ENCODE assay signal across 7 mouse cellular contexts in the genomic region with DNA sequence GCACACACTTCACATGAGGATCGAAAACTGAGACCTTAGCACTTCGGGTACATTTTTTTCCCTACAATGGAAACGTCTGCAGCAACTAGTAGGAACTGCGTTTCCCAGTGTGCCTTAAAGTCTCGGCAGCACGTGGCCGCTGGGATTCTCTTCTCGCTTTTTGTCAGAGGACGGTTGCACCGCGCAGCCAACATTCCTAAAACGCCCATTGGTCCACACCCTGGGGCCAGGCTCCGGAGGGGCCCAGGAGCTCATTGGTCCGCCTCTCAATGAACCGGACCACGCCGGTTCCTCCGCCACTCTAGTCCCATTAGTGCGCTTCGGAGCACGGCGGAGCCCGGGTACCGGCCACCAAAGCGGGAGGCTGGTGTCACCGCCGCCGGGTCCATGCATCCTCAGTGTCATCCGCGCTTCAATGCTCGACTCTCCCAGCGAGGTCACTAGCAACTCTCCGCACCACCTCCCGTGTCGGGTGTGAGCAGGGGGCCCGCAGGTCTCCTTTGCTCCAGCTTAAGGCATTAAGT. TPM values are rescaled to one million over a fixed set of nuclear protein-coding genes. Genes with fewer than 3 reads are reported as not detected.
DNase-seq lines count a peak whose midpoint lies in the region; ATAC-seq lines count a peak whose summit lies in the region.

No protein-coding gene starts in this region.

- H3K27ac ChIP-seq in intestine, embryonic 15.5 days: peak overlapping the region; percentile 95

- H3K27me3 ChIP-seq in intestine, embryonic 15.5 days (replicated peaks): no peaks in the 10 kb centered on the region

- intact Hi-C loops in gastrocnemius, postnatal 36 days (cut with DNase I): no loop called here
- intact Hi-C loops in left cerebral cortex, postnatal 14 days (cut with DNase I): loop anchor here (1.0 kb wide), 1 partner anchor 49 kb away; no protein-coding TSS in a partner anchor

- under 1% methylated on average over 36 of the region's 36 CpGs for WGBS in intestine, embryonic 15.5 days

- ATAC-seq in intestine, embryonic 15.5 days: peak; percentile 90
- ATAC-seq in megakaryocyte-erythroid progenitor cell, adult 5-6 weeks (replicated peaks; ENCODE audit: low FRiP score, low TSS enrichment, poor library complexity, severe bottlenecking): peak; percentile 74

- peak overlapping the region; percentile 99 for H3K9ac ChIP-seq in intestine, embryonic 15.5 days

- H3K36me3 ChIP-seq in intestine, embryonic 15.5 days: no peaks in the 10 kb centered on the region

- no peaks in the 10 kb centered on the region for H3K9me3 ChIP-seq in intestine, embryonic 15.5 days

- peak overlapping the region; percentile 68 for H3K4me2 ChIP-seq in intestine, embryonic 15.5 days (replicated peaks)

- H3K4me1 ChIP-seq in intestine, embryonic 15.5 days (replicated peaks): peaks cover 16% of the 10 kb centered on the region

- peak; percentile 78 for DNase-seq in adrenal gland, adult 8-10 months
- peak; percentile 95 for DNase-seq in embryo, embryonic 11 days
- peak; percentile 73 to 76 for DNase-seq in gastrocnemius, postnatal 36 days
- DNase-seq in left cerebral cortex, postnatal 14 days (ENCODE audit: low spot score in 2 of 2): peak; percentile 85 to 94
- peak; percentile 81 for DNase-seq in right cerebral cortex, postnatal 25 days

- peak overlapping the region; percentile 98 for H3K4me3 ChIP-seq in intestine, embryonic 15.5 days (replicated peaks)

RNA-seq across cellular contexts. Expression of a gene that starts 1.3 kb away (rescaled TPM):
- total RNA-seq in adrenal gland, adult 8-10 months (2022): 10 to 100 TPM; 42.4 to 50.2 (median 47.3) TPM
- total RNA-seq in gastrocnemius, postnatal 36 days (2021): 100 to 1,000 TPM in 1 of 2 experiments, 10 to 100 TPM in 1; 83.0 to 476 TPM
- polyA plus RNA-seq in intestine, embryonic 15.5 days (2015; fragmentation: Nextera tagmentation; extraction: Ambion mirVana): 55.7 and 60.4 TPM in 2 replicates
- 10 to 100 TPM; 60.2 to 61.9 TPM for total RNA-seq in left cerebral cortex, postnatal 14 days (2021)
- 196 and 233 TPM in 2 replicates for total RNA-seq in megakaryocyte-erythroid progenitor cell, adult 5-6 weeks (2014; fragmentation: Nextera tagmentation)
- total RNA-seq in megakaryocyte-erythroid progenitor cell, adult 5-6 weeks (2017): 272 and 286 TPM in 2 replicates

RNA-seq across cellular contexts. Expression of a gene that starts 38.7 kb away (rescaled TPM):
- total RNA-seq in adrenal gland, adult 8-10 months (2022): 10 to 100 TPM; 11.1 to 14.0 (median 12.6) TPM
- 10 to 100 TPM in 1 of 2 experiments, 1 to 10 TPM in 1; 6.9 to 16.6 TPM for total RNA-seq in gastrocnemius, postnatal 36 days (2021)
- 5.9 and 6.3 TPM in 2 replicates for polyA plus RNA-seq in intestine, embryonic 15.5 days (2015; fragmentation: Nextera tagmentation; extraction: Ambion mirVana)
- total RNA-seq in left cerebral cortex, postnatal 14 days (2021): 10 to 100 TPM; 43.0 to 43.1 TPM
- 16.6 and 17.4 TPM in 2 replicates for total RNA-seq in megakaryocyte-erythroid progenitor cell, adult 5-6 weeks (2014; fragmentation: Nextera tagmentation)
- 24.0 and 25.4 TPM in 2 replicates for total RNA-seq in megakaryocyte-erythroid progenitor cell, adult 5-6 weeks (2017)

RNA-seq across cellular contexts. Expression of a gene that starts 42.8 kb away (rescaled TPM):
- 10 to 100 TPM; 26.3 to 50.8 (median 38.4) TPM for total RNA-seq in adrenal gland, adult 8-10 months (2022)
- 10 to 100 TPM; 19.2 to 20.1 TPM for total RNA-seq in gastrocnemius, postnatal 36 days (2021)
- 80.8 and 88.9 TPM in 2 replicates for polyA plus RNA-seq in intestine, embryonic 15.5 days (2015; fragmentation: Nextera tagmentation; extraction: Ambion mirVana)
- 10 to 100 TPM; 19.2 to 21.3 TPM for total RNA-seq in left cerebral cortex, postnatal 14 days (2021)
- total RNA-seq in megakaryocyte-erythroid progenitor cell, adult 5-6 weeks (2014; fragmentation: Nextera tagmentation): 66.5 and 85.8 TPM in 2 replicates
- 152 and 249 TPM in 2 replicates for total RNA-seq in megakaryocyte-erythroid progenitor cell, adult 5-6 weeks (2017)

RNA-seq across cellular contexts. Expression of a gene that starts 53.9 kb away (rescaled TPM):
- 10 to 100 TPM; 16.5 to 25.7 (median 17.8) TPM for total RNA-seq in adrenal gland, adult 8-10 months (2022)
- total RNA-seq in gastrocnemius, postnatal 36 days (2021): 10 to 100 TPM; 14.1 to 16.4 TPM
- polyA plus RNA-seq in intestine, embryonic 15.5 days (2015; fragmentation: Nextera tagmentation; extraction: Ambion mirVana): 65.4 and 74.7 TPM in 2 replicates
- total RNA-seq in left cerebral cortex, postnatal 14 days (2021): 10 to 100 TPM; 20.4 to 25.6 TPM
- total RNA-seq in megakaryocyte-erythroid progenitor cell, adult 5-6 weeks (2014; fragmentation: Nextera tagmentation): 70.6 and 102 TPM in 2 replicates
- total RNA-seq in megakaryocyte-erythroid progenitor cell, adult 5-6 weeks (2017): 263 and 350 TPM in 2 replicates

Comparison
In these comparisons a context has a peak if more than half of its experiments do, and no peak if none do; other contexts are left out.
1. Peak in every context shown above with its lines: DNase-seq, ATAC-seq, H3K4me3 ChIP-seq and H3K27ac ChIP-seq.